Mouse (Mus musculus) heart, adult 2 months (tissue): Measurements from ENCODE around the gene Car4.

Experiments used
- CTCF ChIP-seq: fragments of 200-600 bp; IDR thresholded peaks from 2 replicates; pipeline ENCODE4 v1.8.1; 2022; ENCODE audit warnings: antibody characterized with exemption, mild to moderate bottlenecking, moderate library complexity
- POLR2A ChIP-seq: fragments of 200-500 bp; IDR thresholded peaks from 2 replicates; pipeline ENCODE4 v1.6.1; 2011; ENCODE audit warnings: mild to moderate bottlenecking, low read depth, low read length, control low read depth; ENCODE audit not compliant: insufficient read depth

DNA sequence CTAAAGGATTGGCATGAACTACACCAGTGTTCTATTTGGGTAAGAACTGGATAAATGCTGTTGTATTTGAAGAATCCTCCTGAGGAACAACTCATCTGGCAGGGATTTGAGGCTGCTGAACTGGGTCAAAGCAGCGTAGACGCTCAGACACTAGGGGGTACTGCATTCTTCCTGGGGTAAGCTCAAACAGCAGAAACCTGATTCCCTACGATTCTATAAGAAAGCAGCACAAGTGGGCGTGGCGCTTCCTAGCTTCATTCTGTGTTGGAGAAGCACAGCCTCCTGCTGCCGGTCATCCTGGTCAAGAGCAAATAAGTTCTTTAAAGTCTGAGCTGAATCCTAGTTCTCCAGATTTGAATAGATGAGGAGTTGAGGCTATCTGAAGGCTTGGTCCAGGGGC, 25.3 kb upstream of the Car4 start:
- TF ChIP-seq CTCF (no peak; the same call in 1 of the 2 replicates), POLR2A (no peak)
